Mouse (Mus musculus) activated CD4-positive, CD25-positive, alpha-beta regulatory T cell (primary cell): Measurements from ENCODE around the gene Mrvi1. TPM values are rescaled to one million over a fixed set of nuclear protein-coding genes. Genes with fewer than 3 reads are reported as not detected.

Experiments
- polyA plus RNA-seq, 2 experiments: library from polyadenylated mRNA; unstranded; fragments of 100-300 nt; shearing (Covaris generic); gene quantifications; one replicate each; pipeline ENCODE4 v1.2.1; 2017

The Mrvi1 gene
- polyA plus RNA-seq = 1 to 10 TPM; 1.2 to 1.3 TPM

DNA sequence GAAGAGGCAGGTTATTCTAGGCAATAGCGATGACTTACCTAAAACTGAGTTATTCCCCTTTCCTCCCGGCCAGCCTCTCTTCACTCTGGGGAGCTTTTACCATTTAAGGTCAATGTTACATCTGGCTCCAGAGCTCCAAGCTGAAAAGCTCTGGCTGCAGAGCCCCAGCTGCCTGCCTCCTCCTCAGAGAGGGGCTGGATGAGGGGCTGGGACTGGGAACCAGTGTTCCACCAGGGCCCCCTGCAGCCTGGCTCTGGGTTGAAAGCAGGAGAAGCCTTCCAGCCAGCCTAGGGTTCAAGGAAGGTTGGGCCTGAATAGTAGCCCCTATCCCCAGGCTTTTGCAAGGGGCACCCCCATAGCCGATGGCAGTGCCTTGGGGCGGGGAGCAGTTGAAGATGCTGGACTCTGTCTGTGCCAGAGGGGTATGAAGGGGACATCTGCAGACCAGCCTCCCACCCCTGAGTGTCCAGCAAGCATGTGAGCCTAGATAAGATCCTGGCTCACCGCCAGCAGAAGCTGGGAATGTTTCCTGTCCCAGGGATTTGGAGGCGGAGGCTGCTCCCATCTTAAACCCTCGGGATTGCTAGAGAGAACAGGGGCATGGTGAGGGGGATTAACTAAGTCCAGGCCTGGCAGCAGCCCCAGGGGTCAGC lies at the start of gene Mrvi1:
Gene Mrvi1 (minus strand): TSS at position 409 of the 653 bp plus-strand sequence.

DNA sequence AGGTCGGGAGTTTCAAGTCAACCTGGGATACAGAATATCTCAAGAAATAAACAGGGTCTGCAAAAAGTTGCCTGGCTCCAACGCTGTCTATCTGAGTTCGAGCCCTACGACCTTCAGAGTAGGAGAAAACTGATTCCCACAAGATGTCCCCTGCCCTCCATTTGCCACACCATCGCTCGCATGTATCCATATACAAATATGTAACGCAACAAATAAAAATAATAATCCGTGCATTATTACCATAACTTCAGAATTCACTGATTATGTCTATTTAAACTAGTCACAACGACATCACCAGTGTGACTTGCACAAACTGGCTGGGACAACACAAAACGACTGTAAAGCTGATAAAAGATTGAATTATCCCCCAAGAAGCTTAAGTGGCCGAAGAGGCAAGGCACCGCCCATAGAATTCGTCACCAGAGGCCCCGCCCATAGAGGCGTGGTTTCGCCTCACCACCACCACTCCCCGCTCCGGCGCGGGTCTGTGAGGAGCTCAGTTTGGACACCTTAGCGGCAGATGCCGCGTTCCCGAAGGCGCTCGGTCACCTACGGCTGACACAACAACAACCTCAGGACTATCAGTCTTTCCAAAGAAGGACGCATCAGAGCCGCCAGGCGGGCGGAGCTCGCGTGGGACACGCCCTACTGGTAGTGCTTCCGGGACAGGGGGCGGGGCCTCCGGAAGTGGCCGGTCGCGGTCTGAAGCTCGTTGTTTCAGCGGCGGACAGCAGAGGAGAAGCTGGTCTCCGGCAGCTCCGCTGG lies 46.2 kb upstream of the Mrvi1 start, which contains the start of gene Ctr9:
Gene Ctr9 (plus strand): TSS at position 671 of the 765 bp plus-strand sequence.

DNA sequence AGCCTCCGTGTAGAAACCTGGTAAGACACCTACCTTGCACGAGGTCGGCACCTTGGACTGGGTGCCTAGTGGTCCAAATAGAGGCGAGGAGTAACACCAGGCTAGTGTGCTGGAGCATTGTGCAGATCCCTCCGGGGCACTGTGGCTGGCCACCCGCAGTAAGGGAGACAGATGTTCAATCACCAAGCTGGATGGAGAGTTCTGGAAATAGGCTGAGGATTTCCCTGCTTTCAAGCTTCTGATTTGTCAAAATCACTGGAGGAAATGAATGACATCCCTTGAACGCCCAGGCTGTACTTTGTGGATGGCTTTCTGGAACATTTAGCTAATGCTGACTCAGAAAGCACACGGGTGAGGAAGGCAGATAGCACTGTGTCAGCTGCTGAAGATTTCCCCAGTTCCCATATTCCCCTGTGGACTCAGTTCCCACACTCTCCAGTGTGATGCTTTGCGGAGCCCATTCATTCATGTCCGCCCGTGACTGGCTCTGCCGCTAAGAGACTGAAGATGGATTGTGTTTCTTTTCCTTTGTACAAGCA lies 119.4 kb downstream of the Mrvi1 start, which contains the start of gene Lyve1:
Gene Lyve1 (minus strand): TSS at position 489 of the 539 bp plus-strand sequence.

DNA sequence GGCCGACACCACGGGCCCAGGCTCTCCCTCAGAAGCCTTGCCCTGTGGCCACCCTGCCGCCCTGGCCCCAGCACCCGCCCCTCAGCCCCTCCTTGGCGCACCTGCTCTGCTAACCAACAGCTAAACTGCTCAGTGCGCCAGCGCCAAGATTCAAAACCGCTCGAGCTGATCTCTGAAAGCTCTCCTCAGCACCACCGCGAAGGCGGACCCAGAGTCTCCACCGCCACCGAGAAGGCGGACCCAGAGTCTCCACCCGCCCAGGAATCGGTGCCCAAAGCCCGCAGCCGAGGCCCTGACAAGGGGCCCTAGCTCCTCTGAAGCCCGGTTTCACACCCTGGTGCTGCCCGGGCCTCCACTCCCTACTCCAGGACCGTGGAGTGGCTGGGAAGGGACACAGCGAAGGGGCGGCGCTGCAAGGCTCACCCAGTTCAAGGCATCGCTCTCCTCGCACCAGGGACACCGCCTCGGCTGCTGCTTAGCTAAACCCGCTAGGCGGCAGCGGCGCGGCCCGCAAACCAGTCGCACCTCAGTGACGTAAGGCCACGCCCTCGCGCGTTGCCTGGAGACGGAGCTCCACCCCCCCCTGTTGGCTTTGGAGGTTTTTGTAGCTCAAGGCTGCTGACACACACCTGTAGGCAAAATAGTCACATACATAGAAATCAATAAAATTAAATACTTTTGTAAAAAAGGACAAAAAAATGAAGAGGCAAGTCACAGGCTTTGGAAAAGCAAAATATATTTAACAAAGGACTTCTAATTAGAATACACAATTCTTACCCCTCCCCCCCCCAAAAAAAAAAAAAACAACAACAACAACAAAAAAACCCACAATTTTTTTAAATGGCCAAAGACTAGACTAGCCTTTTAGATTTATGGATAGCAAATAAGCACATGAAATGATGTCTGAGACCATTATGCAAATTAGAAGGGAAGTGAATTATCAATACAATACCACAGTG lies 138.1 kb downstream of the Mrvi1 start, which contains the start of gene Rnf141:
Gene Rnf141 (minus strand): TSS at position 542 of the 959 bp plus-strand sequence.

Other genes with a start within 250 kb of the Mrvi1 start
- 10 to 100 TPM; 12.5 to 19.7 TPM for gene Ampd3, start 214.3 kb downstream of the Mrvi1 start, polyA plus RNA-seq
- gene Rnf141, start 138.0 kb downstream of the Mrvi1 start, polyA plus RNA-seq = 10 to 100 TPM in 1 of 2 experiments, 1 to 10 TPM in 1; 9.8 to 11.5 TPM
- under 1 TPM in 1 of 2 experiments, not detected in 1; 0.27 TPM for gene Lyve1, start 119.2 kb downstream of the Mrvi1 start, polyA plus RNA-seq
- 10 to 100 TPM; 42.5 to 53.0 TPM for gene Ctr9, start 46.5 kb upstream of the Mrvi1 start, polyA plus RNA-seq
- 100 to 1,000 TPM; 701 to 727 TPM for gene Eif4g2, start 100.6 kb upstream of the Mrvi1 start, polyA plus RNA-seq